ENCODE assay signal across 21 mouse cellular contexts in genomic region chr1:72406505-72407079, GRCm38 (mm10).
DNase-seq lines count a peak whose midpoint lies in the region; ATAC-seq and TF ChIP-seq lines count a peak whose summit lies in the region.
"Had no signal": no experiment of that assay in that cellular context is flagged by ENCODE, and none has a peak within 500 bp of the region (broad histone marks: within the 10 kb centered on the region; RNA-seq: fewer than 3 reads in every experiment).

No protein-coding gene starts in this region.

- no peak overlapping the region for H3K9ac ChIP-seq in kidney, postnatal 0 days (ENCODE audit: low read depth, low read length)
- H3K9ac ChIP-seq in forebrain, embryonic 16.5 days (replicated peaks; ENCODE audit: low read depth, low read length): no peak overlapping the region
- H3K9ac ChIP-seq: intestine, embryonic 15.5 days; liver, postnatal 0 days had no signal

- H3K4me3 ChIP-seq in kidney, postnatal 0 days (replicated peaks; ENCODE audit: low read depth, low read length): no peak overlapping the region
- H3K4me3 ChIP-seq in forebrain, embryonic 16.5 days (replicated peaks; ENCODE audit: low read length): no peak overlapping the region
- no peak overlapping the region for H3K4me3 ChIP-seq in cerebellum, adult 2 months (replicated peaks; ENCODE audit: insufficient read depth, low read depth, low read length)
- H3K4me3 ChIP-seq: heart, adult 2 months; intestine, embryonic 15.5 days; left cerebral cortex, adult 2 months; limb, embryonic 10.5 days had no signal

- TF ChIP-seq CTCF in kidney, postnatal 0 days (IDR thresholded peaks at IDR 0.05; ENCODE audit: low read depth): peak; percentile 20; the same call in 1 of the 2 replicates
- TF ChIP-seq CTCF in cerebellum, adult 2 months (IDR thresholded peaks at IDR 0.05; ENCODE audit: borderline replicate concordance, insufficient read depth, low read depth, low read length): no peak

- no peaks in the 10 kb centered on the region for H3K9me3 ChIP-seq in kidney, postnatal 0 days (replicated peaks; ENCODE audit: low read length)
- no peaks in the 10 kb centered on the region for H3K9me3 ChIP-seq in forebrain, embryonic 16.5 days (ENCODE audit: control insufficient read depth, low read length)
- H3K9me3 ChIP-seq: intestine, embryonic 15.5 days; limb, embryonic 10.5 days had no signal

- H3K4me1 ChIP-seq in kidney, postnatal 0 days (replicated peaks; ENCODE audit: insufficient read depth, low read length): 0 out of 2 replicates have a peak, but pooled peaks cover under 1% of the 10 kb centered on the region
- no peaks in the 10 kb centered on the region; the same call in 1 of the 2 replicates for H3K4me1 ChIP-seq in forebrain, embryonic 16.5 days (replicated peaks; ENCODE audit: control insufficient read depth, insufficient read depth, low read length)
- peaks cover 10% of the 10 kb centered on the region for H3K4me1 ChIP-seq in cerebellum, adult 2 months (ENCODE audit: control insufficient read depth, insufficient read depth, low read length)
- H3K4me1 ChIP-seq: intestine, embryonic 15.5 days had no signal

- no peaks in the 10 kb centered on the region for H3K27me3 ChIP-seq in kidney, postnatal 0 days (ENCODE audit: insufficient read depth, low read length)
- no peaks in the 10 kb centered on the region for H3K27me3 ChIP-seq in forebrain, embryonic 16.5 days (replicated peaks; ENCODE audit: control insufficient read depth, insufficient read depth, low read length)
- H3K27me3 ChIP-seq in cerebellum, adult 2 months (ENCODE audit: control insufficient read depth, insufficient read depth, low read length): no peaks in the 10 kb centered on the region
- H3K27me3 ChIP-seq: intestine, embryonic 15.5 days had no signal

- no peaks in the 10 kb centered on the region for H3K36me3 ChIP-seq in kidney, postnatal 0 days (ENCODE audit: insufficient read depth, low read length)
- no peaks in the 10 kb centered on the region for H3K36me3 ChIP-seq in forebrain, embryonic 16.5 days (ENCODE audit: control insufficient read depth, insufficient read depth)
- H3K36me3 ChIP-seq: intestine, embryonic 15.5 days; limb, embryonic 10.5 days had no signal

- H3K4me2 ChIP-seq in kidney, postnatal 0 days (ENCODE audit: low read length): no peak overlapping the region
- H3K4me2 ChIP-seq in forebrain, embryonic 16.5 days (ENCODE audit: low read length): no peak overlapping the region
- H3K4me2 ChIP-seq: intestine, embryonic 15.5 days had no signal

- peak; percentile 38 to 41 for DNase-seq in cerebellum, postnatal 10 days
- no peak for DNase-seq in cerebellum, postnatal 25 days
- DNase-seq in kidney, postnatal 0 days (ENCODE audit: low spot score): peak; percentile 10
- no peak for DNase-seq in kidney, adult 9 months
- DNase-seq in mesoderm, embryonic 11.5 days (ENCODE audit: low read depth, low spot score): peak; percentile 26
- no peak for DNase-seq in spleen, postnatal 14 days (ENCODE audit: low spot score in 2 of 2)
- no peak for DNase-seq in cerebellum, adult 2 months
- DNase-seq: adrenal gland, adult 8-10 months; cerebellum, postnatal 14 days; embryo, embryonic 11 days; gastrocnemius, postnatal 25 days; heart, adult 2 months; heart, postnatal 36 days; kidney, postnatal 25 days; liver, postnatal 0 days; lung, postnatal 10 days had no signal

- TF ChIP-seq POLR2A in cerebellum, adult 2 months (IDR thresholded peaks at IDR 0.05; ENCODE audit: borderline replicate concordance, insufficient read depth, low read length): no peak

- 39% methylated on average over 14 of the region's 14 CpGs for WGBS in kidney, postnatal 0 days
- 66% methylated on average over 14 of the region's 14 CpGs for WGBS in forebrain, embryonic 16.5 days
- 86% methylated on average over 14 of the region's 14 CpGs for WGBS in cerebellum, adult 2 months

- no peak for ATAC-seq in kidney, postnatal 0 days (replicated peaks; ENCODE audit: low FRiP score, low read depth)
- peak; percentile 72 for ATAC-seq in forebrain, embryonic 16.5 days
- ATAC-seq: intestine, embryonic 15.5 days; liver, postnatal 0 days had no signal

- H3K27ac ChIP-seq in kidney, postnatal 0 days: no peak overlapping the region
- no peak overlapping the region for H3K27ac ChIP-seq in forebrain, embryonic 16.5 days (ENCODE audit: low read length)
- no peak overlapping the region for H3K27ac ChIP-seq in cerebellum, adult 2 months (ENCODE audit: insufficient read depth, low read length)
- H3K27ac ChIP-seq: heart, adult 2 months; intestine, embryonic 15.5 days; left cerebral cortex, adult 2 months; limb, embryonic 10.5 days; stomach, postnatal 0 days had no signal

Comparison
In these comparisons a context has a peak if more than half of its experiments do, and no peak if none do; other contexts are left out.
1. DNase-seq: peak in cerebellum, postnatal 10 days (2 of 2), kidney, postnatal 0 days (single experiment) and mesoderm, embryonic 11.5 days (single experiment); none in cerebellum, postnatal 25 days (0 of 2), kidney, adult 9 months (single experiment), spleen, postnatal 14 days (0 of 2) and cerebellum, adult 2 months (0 of 2).